Mouse (Mus musculus): ENCODE results near the gene Ddx60. TPM values are rescaled to one million over a fixed set of nuclear protein-coding genes. Genes with fewer than 3 reads are reported as not detected.

Ddx60 gene
- polyA plus RNA-seq, 1 experiment from 2014 or later, result 0.23 TPM

Other genes with a start within 250 kb of the Ddx60 start
- gene Palld, start 25.4 kb upstream of the Ddx60 start, polyA plus RNA-seq (2016; fragmentation: Nextera tagmentation; extraction: Ambion mirVana), result 95.3 and 96.7 TPM in 2 replicates
- not detected in 2 replicates for gene Anxa10, start 195.1 kb downstream of the Ddx60 start, polyA plus RNA-seq (2016; fragmentation: Nextera tagmentation; extraction: Ambion mirVana)

Data from limb, embryonic 12.5 days (tissue).